Mouse (Mus musculus) 3134 (cell line): ENCODE data around the gene Cab39l.

Source experiments
- DNase-seq: peaks from one replicate; pipeline ENCODE4 v3.0.0-alpha.2; 2011; ENCODE audit warnings: low spot score; ENCODE audit not compliant: insufficient read length; ENCODE audit errors: extremely low read depth

Gene Cab39l

DNA sequence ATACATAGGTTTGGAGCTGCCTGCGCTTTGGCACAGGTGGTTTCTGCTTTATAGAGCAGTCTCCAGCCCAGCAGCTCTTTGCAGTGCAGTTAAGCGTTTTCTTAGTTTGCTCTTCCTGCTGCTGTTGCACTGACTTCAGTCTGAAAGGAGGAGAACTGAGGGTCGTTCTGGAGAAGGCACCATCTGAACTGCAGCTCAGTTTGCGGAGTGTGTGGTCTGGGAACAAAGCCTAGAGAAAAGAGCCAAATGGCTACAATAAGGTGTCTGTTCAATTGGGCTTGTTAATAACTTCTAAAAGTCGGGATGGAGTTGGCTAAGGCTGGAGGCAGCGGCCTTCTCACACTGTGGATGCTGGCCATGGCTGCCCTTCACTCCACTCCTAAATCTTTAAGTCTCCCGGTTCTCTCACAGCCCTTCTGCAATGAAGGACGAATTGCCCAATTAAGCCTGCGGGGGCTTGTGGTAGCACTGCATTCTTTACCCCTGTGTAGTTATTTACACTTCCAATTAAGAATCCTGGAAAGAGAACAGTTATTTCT lies 186.4 kb downstream of the Cab39l start:
- no peak for DNase-seq

- DNase-seq: no peak
Measured at GRCm38 (mm10) chr14:59627823-59628222, 187.1 kb downstream of the Cab39l start.

DNA sequence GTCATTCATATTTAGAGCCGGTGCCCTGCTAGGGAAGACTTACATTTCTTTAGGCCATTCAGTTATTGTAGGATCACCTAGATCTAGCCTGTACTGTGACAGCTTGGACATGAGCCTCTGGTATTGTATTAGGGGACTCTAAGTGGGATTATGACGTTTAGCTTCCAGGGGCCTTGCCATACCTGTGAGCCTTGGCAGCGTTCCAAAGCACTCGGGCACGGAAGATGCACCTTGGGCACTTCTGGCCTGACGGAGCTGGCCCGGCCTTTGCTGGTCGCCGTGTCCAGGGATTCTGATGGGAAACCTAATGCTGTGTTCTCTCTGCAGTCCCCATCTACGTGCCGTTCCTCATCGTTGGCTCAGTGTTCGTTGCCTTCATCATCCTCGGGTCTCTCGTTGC lies 188.5 kb downstream of the Cab39l start:
- no peak for DNase-seq

DNA sequence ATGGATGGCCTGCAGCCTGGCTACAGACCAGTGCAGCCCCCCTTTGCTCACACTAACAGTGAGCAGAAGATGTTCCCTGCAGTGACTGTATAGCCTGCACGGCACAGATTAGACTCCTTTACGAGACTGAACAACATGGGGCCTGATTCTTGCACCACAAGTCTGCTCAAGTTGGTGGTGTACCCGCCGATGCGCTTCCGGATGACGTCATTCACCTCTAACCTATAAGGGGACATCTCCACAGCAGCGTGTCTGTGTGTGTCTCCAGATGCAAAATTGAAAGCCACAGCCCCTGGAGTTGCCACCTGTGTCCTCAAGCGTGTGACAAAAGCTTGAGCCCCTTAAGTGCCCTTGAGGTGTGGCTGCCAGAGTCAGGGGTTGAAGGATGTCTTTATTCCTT lies 189.3 kb downstream of the Cab39l start:
- no peak for DNase-seq

DNA sequence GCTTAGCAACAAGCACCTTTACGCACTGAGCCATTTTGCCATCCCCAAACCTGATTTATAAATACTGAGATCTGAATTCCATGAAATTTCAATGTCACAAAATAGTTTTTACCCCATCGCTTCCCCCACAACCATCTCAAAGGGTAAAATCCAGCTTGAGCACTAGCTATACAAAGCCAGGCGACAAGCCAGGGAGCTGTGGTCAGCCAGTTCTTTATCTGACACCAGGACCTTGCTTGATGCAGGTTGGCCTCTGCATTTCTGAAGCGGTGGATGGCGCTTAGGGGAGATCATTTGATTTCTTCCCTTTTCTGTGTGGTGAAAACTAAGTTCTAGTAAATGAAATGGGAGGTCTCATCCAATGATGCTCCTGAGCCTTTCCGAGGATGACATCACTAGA lies 191.3 kb downstream of the Cab39l start:
- DNase-seq: no peak

- DNase-seq: no peak
Measured at GRCm38 (mm10) chr14:59633295-59633898, 192.6 kb downstream of the Cab39l start.

- no peak for DNase-seq
Measured at GRCm38 (mm10) chr14:59633988-59634387, 193.2 kb downstream of the Cab39l start.
